Comparison of ENCODE assay signal across 29 mouse cellular contexts in the genomic region with DNA sequence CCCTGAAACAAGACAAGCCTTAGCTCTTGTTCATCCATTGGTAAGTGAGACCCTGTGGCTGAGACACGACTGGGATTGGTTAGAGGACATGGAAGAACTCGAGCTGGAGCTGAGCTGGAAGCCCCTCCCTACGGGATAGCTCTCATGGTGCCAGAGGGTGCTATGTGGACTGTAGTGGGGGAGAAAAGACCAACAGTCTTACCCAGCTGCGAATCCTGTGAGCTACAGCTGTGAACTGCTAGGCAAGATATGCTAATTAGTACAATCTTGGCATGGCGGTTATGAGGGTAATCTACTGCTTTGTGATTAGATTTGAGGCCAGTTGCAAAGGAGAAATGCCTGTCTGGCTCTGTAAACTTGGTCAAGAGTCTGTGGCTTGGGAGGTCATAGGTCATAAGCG. TPM values are rescaled to one million over a fixed set of nuclear protein-coding genes. Genes with fewer than 3 reads are reported as not detected.
A peak's percentile ranks its signal among the peaks of the same experiment; 100 is the strongest.
DNase-seq lines count a peak whose midpoint lies in the region; ATAC-seq and TF ChIP-seq lines count a peak whose summit lies in the region.
"Had no signal": no experiment of that assay in that cellular context is flagged by ENCODE, and none has a peak within 500 bp of the region (broad histone marks: within the 10 kb centered on the region; RNA-seq: fewer than 3 reads in every experiment).

No protein-coding gene starts in this region.

- H3K4me2 ChIP-seq in midbrain, embryonic 11.5 days = no peak overlapping the region
- H3K4me2 ChIP-seq in midbrain, embryonic 15.5 days = no peak overlapping the region
- H3K4me2 ChIP-seq in intestine, embryonic 15.5 days (replicated peaks) = no peak overlapping the region
- H3K4me2 ChIP-seq: heart, embryonic 13.5 days; hindbrain, embryonic 15.5 days; limb, embryonic 15.5 days; liver, embryonic 13.5 days; neural tube, embryonic 15.5 days had no signal

- H3K27me3 ChIP-seq in kidney, adult 2 months (replicated peaks; ENCODE audit: control insufficient read depth, insufficient read depth, low read length) = no peaks in the 10 kb centered on the region
- no peaks in the 10 kb centered on the region for H3K27me3 ChIP-seq in midbrain, embryonic 11.5 days (ENCODE audit: control insufficient read depth, insufficient read depth, low read length)
- H3K27me3 ChIP-seq in midbrain, embryonic 15.5 days (replicated peaks) = no peaks in the 10 kb centered on the region
- no peaks in the 10 kb centered on the region for H3K27me3 ChIP-seq in intestine, embryonic 15.5 days (replicated peaks)
- H3K27me3 ChIP-seq: heart, embryonic 13.5 days; hindbrain, embryonic 15.5 days; limb, embryonic 15.5 days; liver, embryonic 13.5 days; neural tube, embryonic 15.5 days had no signal

- H3K9me3 ChIP-seq in midbrain, embryonic 11.5 days (ENCODE audit: control insufficient read depth, low read length) = no peaks in the 10 kb centered on the region
- no peaks in the 10 kb centered on the region for H3K9me3 ChIP-seq in midbrain, embryonic 15.5 days
- H3K9me3 ChIP-seq in intestine, embryonic 15.5 days = no peaks in the 10 kb centered on the region
- H3K9me3 ChIP-seq: heart, embryonic 13.5 days; hindbrain, embryonic 10.5 days; hindbrain, embryonic 15.5 days; limb, embryonic 10.5 days; limb, embryonic 15.5 days; liver, embryonic 13.5 days; megakaryocyte, embryonic 14.5 days; neural tube, embryonic 15.5 days had no signal

- TF ChIP-seq POLR2A in kidney, adult 2 months (IDR thresholded peaks at IDR 0.05; ENCODE audit: low read depth, low read length) = no peak

- no peaks in the 10 kb centered on the region for H3K36me3 ChIP-seq in kidney, adult 2 months (ENCODE audit: control insufficient read depth, insufficient read depth, low read length)
- H3K36me3 ChIP-seq in midbrain, embryonic 11.5 days (ENCODE audit: control insufficient read depth, insufficient read depth, low read length) = no peaks in the 10 kb centered on the region
- H3K36me3 ChIP-seq in midbrain, embryonic 15.5 days (replicated peaks) = no peaks in the 10 kb centered on the region
- H3K36me3 ChIP-seq in intestine, embryonic 15.5 days = no peaks in the 10 kb centered on the region
- H3K36me3 ChIP-seq: heart, embryonic 13.5 days; hindbrain, embryonic 10.5 days; hindbrain, embryonic 15.5 days; limb, embryonic 10.5 days; limb, embryonic 15.5 days; liver, embryonic 13.5 days; neural tube, embryonic 15.5 days had no signal

- no peak for ATAC-seq in midbrain, embryonic 11.5 days (ENCODE audit: low FRiP score)
- no peak for ATAC-seq in midbrain, embryonic 15.5 days (replicated peaks)
- ATAC-seq in intestine, embryonic 15.5 days = peak; percentile 57
- ATAC-seq: inflammation-experienced regulatory T-cells, adult 6 months; lung, postnatal 0 days had no signal

- H3K9ac ChIP-seq in midbrain, embryonic 11.5 days (ENCODE audit: low read length) = no peak overlapping the region
- H3K9ac ChIP-seq in midbrain, embryonic 15.5 days = no peak overlapping the region
- no peak overlapping the region for H3K9ac ChIP-seq in intestine, embryonic 15.5 days
- H3K9ac ChIP-seq: heart, embryonic 13.5 days; hindbrain, embryonic 15.5 days; limb, embryonic 15.5 days; liver, embryonic 13.5 days; neural tube, embryonic 15.5 days had no signal

- no peak for DNase-seq in kidney, adult 2 months
- DNase-seq in kidney, adult 18-20 months = no peak
- peak; percentile 59 for DNase-seq in midbrain, embryonic 11.5 days (ENCODE audit: low spot score, missing footprints)
- DNase-seq in embryo, embryonic 10 days (ENCODE audit: low spot score) = no peak
- no peak for DNase-seq in layer of hippocampus, adult 11-12 months (ENCODE audit: low spot score)
- DNase-seq: adrenal gland, postnatal 25 days; B cell, adult 2 months; cerebellum, adult 8-10 months; cerebellum, postnatal 25 days; heart, adult 2 months; heart, postnatal 10 days; layer of hippocampus, adult 9-11 months; liver, embryonic 13.5 days; lung, adult 18-20 months; lung, postnatal 4 days; midbrain, embryonic 14.5 days; right cerebral cortex, postnatal 25 days; thymus, postnatal 25 days had no signal

- no peak for TF ChIP-seq CTCF in kidney, adult 2 months (conservative IDR thresholded peaks at IDR 0.05; ENCODE audit: insufficient read depth, insufficient read length, low read depth, low read length)

- WGBS in kidney, adult 2 months = 64% methylated on average over 6 of the region's 6 CpGs
- 81% methylated on average over 6 of the region's 6 CpGs for WGBS in midbrain, embryonic 11.5 days
- WGBS in midbrain, embryonic 15.5 days = 80% methylated on average over 6 of the region's 6 CpGs
- 71% methylated on average over 6 of the region's 6 CpGs for WGBS in intestine, embryonic 15.5 days

- H3K27ac ChIP-seq in kidney, adult 2 months (ENCODE audit: insufficient read depth, low read depth, low read length) = peak overlapping the region; percentile 97
- H3K27ac ChIP-seq in midbrain, embryonic 11.5 days (ENCODE audit: low read depth, low read length) = no peak overlapping the region
- no peak overlapping the region for H3K27ac ChIP-seq in midbrain, embryonic 15.5 days
- H3K27ac ChIP-seq in intestine, embryonic 15.5 days = no peak overlapping the region
- H3K27ac ChIP-seq: heart, adult 2 months; heart, embryonic 13.5 days; hindbrain, embryonic 10.5 days; hindbrain, embryonic 15.5 days; limb, embryonic 15.5 days; liver, embryonic 13.5 days; neural tube, embryonic 15.5 days had no signal

- H3K4me3 ChIP-seq in kidney, adult 2 months (ENCODE audit: insufficient read depth, low read depth, low read length) = no peak overlapping the region
- no peak overlapping the region for H3K4me3 ChIP-seq in midbrain, embryonic 11.5 days (ENCODE audit: low read depth, low read length)
- no peak overlapping the region for H3K4me3 ChIP-seq in midbrain, embryonic 15.5 days
- no peak overlapping the region for H3K4me3 ChIP-seq in intestine, embryonic 15.5 days (replicated peaks)
- H3K4me3 ChIP-seq: heart, adult 2 months; heart, embryonic 13.5 days; hindbrain, embryonic 10.5 days; hindbrain, embryonic 15.5 days; limb, embryonic 10.5 days; limb, embryonic 15.5 days; liver, embryonic 13.5 days; megakaryocyte, embryonic 14.5 days; neural tube, embryonic 15.5 days had no signal

- peaks cover 20% of the 10 kb centered on the region for H3K4me1 ChIP-seq in kidney, adult 2 months (ENCODE audit: control insufficient read depth, insufficient read depth, low read length)
- H3K4me1 ChIP-seq in midbrain, embryonic 11.5 days (ENCODE audit: control insufficient read depth, insufficient read depth, low read length) = no peaks in the 10 kb centered on the region
- no peaks in the 10 kb centered on the region for H3K4me1 ChIP-seq in midbrain, embryonic 15.5 days
- H3K4me1 ChIP-seq in intestine, embryonic 15.5 days (replicated peaks) = peaks cover 2% of the 10 kb centered on the region; the same call in 1 of the 2 replicates
- H3K4me1 ChIP-seq: heart, embryonic 13.5 days; hindbrain, embryonic 10.5 days; hindbrain, embryonic 15.5 days; liver, embryonic 13.5 days; neural tube, embryonic 15.5 days had no signal

RNA-seq across cellular contexts. Expression of a gene that starts 4.3 kb away (rescaled TPM):
- polyA plus RNA-seq in kidney, adult 2 months (2012; rRNA removed) = 44.7 and 46.1 TPM in 2 replicates
- polyA plus RNA-seq in midbrain, embryonic 11.5 days (2014; fragmentation: Nextera tagmentation; extraction: Ambion mirVana) = 45.7 and 48.5 TPM in 2 replicates
- polyA plus RNA-seq in midbrain, embryonic 15.5 days (2015; fragmentation: Nextera tagmentation; extraction: Ambion mirVana) = 38.5 and 38.9 TPM in 2 replicates
- polyA plus RNA-seq in intestine, embryonic 15.5 days (2015; fragmentation: Nextera tagmentation; extraction: Ambion mirVana) = 49.2 and 53.4 TPM in 2 replicates

RNA-seq across cellular contexts. Expression of a gene that starts 56.0 kb away (rescaled TPM):
- 14.6 and 15.4 TPM in 2 replicates for polyA plus RNA-seq in kidney, adult 2 months (2012; rRNA removed)
- 55.1 and 56.5 TPM in 2 replicates for polyA plus RNA-seq in midbrain, embryonic 11.5 days (2014; fragmentation: Nextera tagmentation; extraction: Ambion mirVana)
- polyA plus RNA-seq in midbrain, embryonic 15.5 days (2015; fragmentation: Nextera tagmentation; extraction: Ambion mirVana) = 41.8 and 42.9 TPM in 2 replicates
- polyA plus RNA-seq in intestine, embryonic 15.5 days (2015; fragmentation: Nextera tagmentation; extraction: Ambion mirVana) = 29.8 and 32.3 TPM in 2 replicates
